Mouse (Mus musculus) neural tube, embryonic 11.5 days (tissue): ENCODE data around the gene Zxdc. TPM values are rescaled to one million over a fixed set of nuclear protein-coding genes. Genes with fewer than 3 reads are reported as not detected.
A peak's percentile ranks its signal among the peaks of the same experiment; 100 is the strongest.

Source experiments
- ATAC-seq: fragments of 200-750 bp; cut with Nextera tagmentation; 2 replicates; pipeline ENCODE4 v1.8.0; 2017; ENCODE audit warnings: moderate number of reproducible peaks, mild to moderate bottlenecking, moderate TSS enrichment, moderate library complexity; ENCODE audit not compliant: insufficient read depth, low FRiP score, low TSS enrichment
- DNase-seq: peaks from one replicate; pipeline ENCODE4 v3.0.0-alpha.2; 2015; ENCODE audit warnings: low spot score
- H3K27ac ChIP-seq: fragments of 300-500 bp; sonication (generic); 2 replicates; pipeline ENCODE4 v1.5.1; 2014; ENCODE audit warnings: low read depth, mild to moderate bottlenecking, low read length
- H3K27me3 ChIP-seq: fragments of 300-500 bp; sonication (generic); 2 replicates; pipeline ENCODE4 v1.6.1; 2014; ENCODE audit warnings: mild to moderate bottlenecking, low read length, mixed read lengths; ENCODE audit not compliant: control insufficient read depth, insufficient read depth
- H3K36me3 ChIP-seq: fragments of 300-500 bp; sonication (generic); 2 replicates; pipeline ENCODE4 v1.6.1; 2014; ENCODE audit warnings: mild to moderate bottlenecking, low read length, moderate library complexity, mixed read lengths; ENCODE audit not compliant: control insufficient read depth, insufficient read depth
- H3K4me1 ChIP-seq: fragments of 300-500 bp; sonication (generic); 2 replicates; pipeline ENCODE4 v1.6.1; 2014; ENCODE audit warnings: low read length, mixed read lengths; ENCODE audit not compliant: control insufficient read depth, insufficient read depth
- H3K4me2 ChIP-seq: fragments of 300-500 bp; sonication (generic); 2 replicates; pipeline ENCODE4 v1.6.1; 2014; ENCODE audit warnings: low read depth, mild to moderate bottlenecking, moderate library complexity
- H3K4me3 ChIP-seq: fragments of 300-500 bp; sonication (generic); 2 replicates; pipeline ENCODE4 v1.5.1; 2014; ENCODE audit warnings: low read depth, low read length
- H3K9ac ChIP-seq: fragments of 300-500 bp; sonication (generic); 2 replicates; pipeline ENCODE4 v1.6.1; 2014; ENCODE audit warnings: mild to moderate bottlenecking, low read length
- H3K9me3 ChIP-seq: fragments of 300-500 bp; sonication (generic); 2 replicates; pipeline ENCODE4 v1.6.1; 2016; ENCODE audit warnings: low read length; ENCODE audit not compliant: control insufficient read depth
- WGBS: fragments of 180-500 bp; shearing (Covaris S2); extraction: QIAGEN DNeasy Blood & Tissue Kit; methylation state at CpG from one replicate; pipeline ENCODE4 v1.1.7; 2014; 5-methylcytosine and 5-hydroxymethylcytosine counted together
- polyA plus RNA-seq: library from polyadenylated mRNA; unstranded; fragments of >200 nt; fragmentation: Nextera tagmentation; extraction: Ambion mirVana; gene quantifications from 2 replicates; pipeline ENCODE4 v1.2.1, GENCODE M21; 2014

Zxdc gene
- polyA plus RNA-seq = 11.5 and 15.1 TPM in 2 replicates

DNA sequence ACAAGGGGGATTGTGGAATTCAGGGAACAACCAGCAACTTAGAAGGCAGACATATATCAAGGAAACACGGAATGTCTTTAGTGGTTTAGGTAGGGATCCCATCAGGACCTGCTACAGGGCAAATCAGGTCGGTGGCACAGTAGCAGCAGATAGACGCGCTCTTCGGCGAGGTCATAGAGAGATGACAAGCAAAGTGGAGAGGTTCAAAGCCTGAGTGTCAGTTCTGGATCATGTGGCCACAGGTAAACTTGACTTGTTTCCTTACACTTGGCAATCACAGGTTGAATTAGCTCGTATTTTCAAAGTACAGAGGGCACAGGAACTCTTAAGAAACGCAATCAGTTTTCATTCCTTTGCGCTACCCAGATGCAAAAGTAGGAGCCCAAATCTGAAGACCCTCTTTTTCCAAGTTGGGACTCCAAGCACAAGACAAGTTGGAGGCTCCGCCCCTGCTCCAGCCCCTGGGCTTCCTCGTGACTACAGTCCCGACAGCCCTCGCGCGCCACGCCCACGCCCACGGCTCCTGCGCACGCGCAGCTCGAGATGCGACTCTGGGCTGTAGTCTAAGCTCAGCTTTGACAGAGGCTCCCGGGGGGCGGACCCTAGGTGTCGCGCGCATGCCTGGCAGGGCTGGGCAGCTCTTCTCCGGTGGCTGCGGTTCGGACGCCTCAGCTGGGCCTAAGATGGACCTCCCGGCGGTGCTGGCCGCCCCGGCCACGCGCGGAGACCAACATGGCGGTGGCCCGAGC lies at the start of gene Zxdc:
Gene Zxdc (plus strand): TSS at position 517 of the 749 bp plus-strand sequence.
- Histone ChIP-seq H3K36me3 (peaks cover 2% of the 10 kb centered on the region; the same call in 1 of the 2 replicates), H3K9me3 (no peaks in the 10 kb centered on the region), H3K4me3 (peak within 1 kb of the TSS; percentile 92), H3K27ac (peak within 1 kb of the TSS; percentile 72), H3K9ac (peak within 1 kb of the TSS; percentile 83), H3K27me3 (no peaks in the 10 kb centered on the region), H3K4me1 (peaks cover 10% of the 10 kb centered on the region), H3K4me2 (peak within 1 kb of the TSS; percentile 93)
- ATAC-seq (peak; percentile 97), DNase-seq (peak; percentile 99)
- 7% methylated on average over 41 of the region's 41 CpGs for WGBS

DNA sequence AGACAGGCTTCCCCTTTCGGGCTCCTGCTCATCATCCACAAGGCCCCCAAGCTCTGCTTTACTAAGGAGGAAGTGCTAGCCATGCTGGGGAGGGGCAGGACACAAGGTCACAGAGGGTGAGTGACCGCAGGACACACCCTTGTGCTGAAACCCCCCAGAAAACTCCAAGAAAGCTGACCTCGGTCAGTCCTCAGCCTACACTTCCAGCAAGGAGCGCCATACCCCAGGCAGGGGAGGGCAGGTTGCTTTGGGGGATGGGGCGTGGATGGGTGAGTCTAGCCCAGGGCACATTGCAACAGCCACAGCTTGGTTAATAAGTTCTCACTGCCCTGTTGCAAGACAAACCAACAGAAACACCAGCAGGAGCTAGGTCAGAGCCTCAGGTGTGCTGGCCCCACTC lies 48.9 kb upstream of the Zxdc start:
- no peak for ATAC-seq
- Histone ChIP-seq H3K36me3 (no peaks in the 10 kb centered on the region), H3K9me3 (no peaks in the 10 kb centered on the region), H3K27me3 (no peaks in the 10 kb centered on the region), H3K9ac (no peak overlapping the region), H3K4me2 (no peak overlapping the region), H3K4me1 (no peaks in the 10 kb centered on the region), H3K27ac (no peak overlapping the region), H3K4me3 (no peak overlapping the region)
- no peak for DNase-seq
- WGBS = 81% methylated on average over 5 of the region's 5 CpGs

DNA sequence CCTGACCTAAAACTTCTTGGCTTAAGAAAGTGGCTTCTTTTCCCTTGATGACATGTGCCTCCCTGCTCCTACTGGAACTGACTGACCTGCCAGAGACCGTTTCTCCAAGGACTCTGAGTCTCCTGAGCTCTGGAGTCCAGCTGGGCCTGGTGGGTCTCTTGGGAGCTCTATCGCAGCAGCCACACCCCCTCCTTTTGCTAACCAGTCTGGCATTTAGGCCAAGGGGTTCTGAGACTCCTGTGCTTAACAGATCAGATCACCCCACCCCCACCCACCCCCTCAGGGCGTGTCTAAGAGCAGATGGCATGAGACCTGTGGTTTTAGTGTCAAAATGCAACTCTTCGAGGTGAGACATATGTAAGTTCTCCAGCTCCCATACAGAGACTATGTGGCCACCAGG lies 47.5 kb upstream of the Zxdc start:
- Histone ChIP-seq H3K9ac (no peak overlapping the region), H3K4me2 (no peak overlapping the region), H3K36me3 (no peaks in the 10 kb centered on the region), H3K4me1 (no peaks in the 10 kb centered on the region), H3K9me3 (no peaks in the 10 kb centered on the region), H3K27me3 (no peaks in the 10 kb centered on the region), H3K4me3 (no peak overlapping the region), H3K27ac (no peak overlapping the region)
- 65% methylated on average over 4 of the region's 4 CpGs for whole genome bisulfite sequencing
- no peak for ATAC-seq
- no peak for DNase-seq

DNA sequence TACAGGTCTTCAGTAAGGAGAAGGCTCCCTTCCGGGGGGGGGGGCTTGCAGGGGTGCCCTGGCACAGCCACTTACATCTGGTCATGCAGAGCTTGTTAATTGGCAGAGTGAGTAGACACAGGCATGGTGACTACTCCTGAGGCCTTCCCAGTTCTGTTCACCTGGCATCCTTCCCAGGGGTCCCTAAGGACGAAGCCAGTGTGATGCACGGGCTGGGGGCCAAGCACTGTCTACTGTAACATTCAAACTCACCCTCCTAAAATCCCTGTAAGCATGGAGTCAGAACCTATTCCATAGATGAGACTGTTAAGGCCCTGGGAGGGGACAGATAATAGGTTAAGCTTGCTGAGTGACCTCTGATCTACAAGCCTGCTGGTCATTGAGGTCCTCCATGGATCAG lies 45.3 kb upstream of the Zxdc start:
- DNase-seq = no peak
- Histone ChIP-seq H3K4me1 (no peaks in the 10 kb centered on the region), H3K9ac (no peak overlapping the region), H3K4me3 (no peak overlapping the region), H3K9me3 (no peaks in the 10 kb centered on the region), H3K36me3 (no peaks in the 10 kb centered on the region), H3K4me2 (no peak overlapping the region), H3K27me3 (no peaks in the 10 kb centered on the region), H3K27ac (no peak overlapping the region)
- ATAC-seq = no peak
- 95% methylated on average over 3 of the region's 3 CpGs for WGBS

DNA sequence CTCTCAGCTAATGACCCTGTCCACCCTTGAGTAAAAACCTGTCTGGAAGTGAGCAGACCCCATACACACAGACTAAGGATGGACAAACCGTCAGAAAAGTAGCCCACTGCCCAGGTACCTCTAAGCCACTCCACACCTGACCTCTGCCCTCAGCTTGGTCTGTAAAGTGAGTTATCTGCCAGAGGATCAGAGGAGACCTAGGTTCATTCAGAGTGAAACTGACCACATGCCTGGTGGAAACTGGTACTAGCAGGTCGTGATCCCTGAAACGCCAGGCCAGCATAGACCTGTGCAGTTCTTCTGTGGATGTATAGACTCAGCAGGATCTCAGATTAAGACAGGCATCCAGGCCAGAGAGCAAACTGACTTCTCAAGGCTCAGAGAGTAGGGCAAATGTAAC lies 44.8 kb upstream of the Zxdc start:
- WGBS = 61% methylated on average over 3 of the region's 3 CpGs
- H3K36me3 ChIP-seq = no peaks in the 10 kb centered on the region
- H3K27ac ChIP-seq = no peak overlapping the region
- ATAC-seq = no peak
- H3K9ac ChIP-seq = no peak overlapping the region
- H3K9me3 ChIP-seq = no peaks in the 10 kb centered on the region
- H3K4me3 ChIP-seq = no peak overlapping the region
- no peak overlapping the region for H3K4me2 ChIP-seq
- DNase-seq = no peak
- H3K27me3 ChIP-seq = no peaks in the 10 kb centered on the region
- H3K4me1 ChIP-seq = no peaks in the 10 kb centered on the region

DNA sequence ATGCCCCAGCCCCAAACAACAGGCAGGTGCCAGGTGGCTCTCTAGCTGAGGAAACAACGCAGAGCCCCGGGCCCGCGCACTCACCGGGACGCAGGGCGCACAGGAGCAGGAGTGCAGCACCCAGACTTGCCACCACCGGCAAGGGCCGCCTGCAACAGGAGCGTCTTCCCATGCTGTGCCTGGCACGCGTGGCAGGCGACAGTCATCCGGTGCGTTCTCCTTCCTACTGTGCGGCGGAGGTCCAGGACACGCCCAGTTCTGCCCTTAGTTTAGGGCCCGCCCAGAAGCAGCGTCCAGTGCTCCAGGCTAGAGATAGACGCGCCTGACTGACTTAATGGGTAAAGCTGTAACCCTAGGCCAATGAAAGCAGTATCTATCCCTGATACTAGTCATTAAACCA lies 44.3 kb upstream of the Zxdc start, which contains the start of gene Chst13:
Gene Chst13 (minus strand): TSS at position 195 of the 400 bp plus-strand sequence.
- no peak for DNase-seq
- Histone ChIP-seq H3K9me3 (no peaks in the 10 kb centered on the region), H3K36me3 (no peaks in the 10 kb centered on the region), H3K27me3 (no peaks in the 10 kb centered on the region), H3K4me1 (no peaks in the 10 kb centered on the region), H3K4me3 (no peak within 1 kb of the TSS), H3K9ac (0 out of 2 replicates have a peak within 1 kb of the TSS, but pooled peaks have one; percentile 24), H3K4me2 (peak within 1 kb of the TSS; percentile 31; the same call in 1 of the 2 replicates), H3K27ac (no peak within 1 kb of the TSS)
- 8% methylated on average over 22 of the region's 22 CpGs for WGBS
- ATAC-seq = no peak

DNA sequence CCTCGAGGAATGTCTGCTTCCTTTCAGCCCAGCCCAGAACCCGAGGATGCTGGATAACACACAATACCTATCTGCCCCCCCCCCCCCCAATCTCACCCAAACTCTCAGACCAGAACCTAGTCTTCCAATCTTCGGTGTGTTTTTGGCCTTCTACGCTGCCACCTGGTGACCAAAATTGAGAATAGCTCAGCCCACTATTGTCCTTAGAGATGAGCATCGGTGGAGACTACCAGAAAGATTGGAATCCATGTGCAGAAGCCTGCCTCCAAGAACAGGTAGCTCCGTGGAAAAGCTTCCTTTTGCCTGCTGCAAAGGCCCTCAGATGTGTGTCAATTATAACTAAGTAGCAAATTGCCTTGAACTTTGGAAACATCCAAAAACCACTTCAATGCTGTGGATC lies 41.6 kb upstream of the Zxdc start:
- Histone ChIP-seq H3K4me3 (no peak overlapping the region), H3K36me3 (no peaks in the 10 kb centered on the region), H3K27ac (no peak overlapping the region), H3K9ac (no peak overlapping the region), H3K27me3 (no peaks in the 10 kb centered on the region), H3K9me3 (no peaks in the 10 kb centered on the region), H3K4me1 (no peaks in the 10 kb centered on the region), H3K4me2 (no peak overlapping the region)
- DNase-seq (no peak), ATAC-seq (no peak)
- 28% methylated on average over 6 of the region's 6 CpGs for WGBS

DNA sequence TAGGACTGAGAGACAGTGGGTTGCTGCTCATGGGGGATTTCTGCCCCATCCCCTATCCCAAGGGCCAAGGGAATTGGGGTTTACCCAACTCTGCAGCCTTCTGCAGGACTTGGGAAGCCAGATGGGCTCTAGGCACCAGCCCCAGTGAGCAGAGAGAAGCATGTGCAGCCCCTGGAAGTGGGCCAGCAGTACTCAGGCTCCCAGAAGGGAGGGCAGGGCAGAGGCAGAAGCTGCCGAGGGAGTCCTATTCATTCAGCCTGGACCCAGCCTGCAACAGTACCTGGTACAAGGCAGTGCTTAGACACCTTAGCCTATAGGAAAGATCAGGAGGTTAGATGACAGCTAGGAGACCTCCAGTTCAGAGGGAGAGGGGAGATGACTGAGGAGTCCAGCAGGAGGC lies 39.3 kb upstream of the Zxdc start:
- no peak overlapping the region for H3K4me3 ChIP-seq
- DNase-seq (no peak), ATAC-seq (no peak)
- no peak overlapping the region for H3K4me2 ChIP-seq
- no peaks in the 10 kb centered on the region for H3K9me3 ChIP-seq
- H3K27ac ChIP-seq = no peak overlapping the region
- 56% methylated on average over 1 of the region's 1 CpGs for whole genome bisulfite sequencing
- H3K9ac ChIP-seq = no peak overlapping the region
- no peaks in the 10 kb centered on the region for H3K36me3 ChIP-seq
- no peaks in the 10 kb centered on the region for H3K27me3 ChIP-seq
- no peaks in the 10 kb centered on the region for H3K4me1 ChIP-seq
